Mouse (Mus musculus) myocyte (in vitro differentiated cells): ENCODE measurements around the gene Mbnl2.

Source experiments
- CEBPB ChIP-seq: IDR thresholded peaks from 2 replicates; pipeline ENCODE4 v1.6.1; 2011; ENCODE audit warnings: mild to moderate bottlenecking, moderate library complexity; ENCODE audit not compliant: poor library complexity, insufficient read depth, severe bottlenecking
- E2F4 ChIP-seq: IDR thresholded peaks from one replicate; pipeline ENCODE4 v1.6.1; 2011; ENCODE audit warnings: mild to moderate bottlenecking, control low read depth, moderate library complexity; ENCODE audit not compliant: insufficient read depth
- MAX ChIP-seq: IDR thresholded peaks from one replicate; pipeline ENCODE4 v1.6.1; 2011; ENCODE audit warnings: low read depth, mild to moderate bottlenecking, control low read depth
- MYOD1 ChIP-seq, 3 experiments: IDR thresholded peaks; one replicate each; pipeline ENCODE4 v1.6.1; 2011; ENCODE audit warnings: control low read depth in 2 of 3, low read depth in 2 of 3, mild to moderate bottlenecking in 2 of 3, moderate library complexity in 1 of 3; ENCODE audit not compliant: insufficient read length in 2 of 3, control insufficient read depth in 1 of 3
- POLR2A ChIP-seq: IDR thresholded peaks from one replicate; pipeline ENCODE4 v1.6.1; 2011; ENCODE audit warnings: low read depth, mild to moderate bottlenecking, control low read depth, moderate library complexity; ENCODE audit not compliant: insufficient read length
- POLR2AphosphoS2 ChIP-seq: IDR thresholded peaks from one replicate; pipeline ENCODE4 v1.6.1; 2011; ENCODE audit warnings: low read depth, control low read depth; ENCODE audit not compliant: insufficient read length
- SRF ChIP-seq: IDR thresholded peaks from one replicate; pipeline ENCODE4 v1.6.1; 2011; ENCODE audit warnings: low read depth; ENCODE audit not compliant: control insufficient read depth, insufficient read length
- TCF12 ChIP-seq: IDR thresholded peaks from one replicate; pipeline ENCODE4 v1.6.1; 2011; ENCODE audit warnings: mild to moderate bottlenecking, control low read depth; ENCODE audit not compliant: poor library complexity, insufficient read depth, severe bottlenecking
- TCF3 ChIP-seq: IDR thresholded peaks from one replicate; pipeline ENCODE4 v1.6.1; 2011; ENCODE audit warnings: low read depth, control low read depth; ENCODE audit not compliant: insufficient read length
- USF1 ChIP-seq: IDR thresholded peaks from one replicate; pipeline ENCODE4 v1.6.1; 2011; ENCODE audit warnings: low read depth, mild to moderate bottlenecking, control low read depth, moderate library complexity

DNA sequence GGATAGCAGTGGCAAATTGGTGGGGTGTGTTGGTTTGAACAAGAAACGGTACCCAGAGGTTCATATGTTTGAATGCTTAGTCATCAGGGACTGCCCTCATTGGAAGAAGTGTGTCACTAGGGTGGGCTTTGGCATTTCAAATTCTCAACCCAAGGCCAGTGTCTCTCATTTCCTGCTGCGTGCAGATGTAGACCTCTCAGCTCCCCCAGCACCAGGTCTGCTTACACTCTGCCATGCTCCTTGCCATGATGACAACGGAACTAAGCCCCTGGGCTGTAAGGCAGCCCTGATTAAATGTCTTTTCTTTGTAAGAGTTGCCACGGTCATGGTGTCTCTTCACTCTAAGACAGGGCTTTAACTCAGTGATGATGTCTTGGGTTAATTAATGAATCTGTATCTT is 69.2 kb downstream of the Mbnl2 start:
- TF ChIP-seq TCF3, result no peak
- TF ChIP-seq POLR2AphosphoS2, result no peak
- no peak for TF ChIP-seq MAX
- no peak for TF ChIP-seq POLR2A
- no peak for TF ChIP-seq TCF12
- no peak for TF ChIP-seq MYOD1 (IDR thresholded peaks at IDR 0.05; ENCODE audit: control insufficient read depth in 1 of 3, insufficient read length in 2 of 3, low read depth in 2 of 3)
- no peak for TF ChIP-seq CEBPB
- no peak for TF ChIP-seq SRF
- TF ChIP-seq USF1, result no peak
- TF ChIP-seq E2F4, result no peak
